Mouse (Mus musculus) forebrain, embryonic 14.5 days (tissue): ENCODE data around the gene Krt6a. TPM values are rescaled to one million over a fixed set of nuclear protein-coding genes. Genes with fewer than 3 reads are reported as not detected.

Experiments
- ATAC-seq: fragments of 200-750 bp; cut with Nextera tagmentation; 2 replicates; pipeline ENCODE4 v1.8.0; 2017; ENCODE audit warnings: mild to moderate bottlenecking, moderate library complexity
- DNase-seq: peaks from one replicate; pipeline ENCODE4 v3.0.0-alpha.2; 2015; ENCODE audit warnings: low spot score
- H3K27ac ChIP-seq: fragments of 300-500 bp; sonication (generic); 2 replicates; pipeline ENCODE4 v1.5.1; 2014; ENCODE audit warnings: low read depth, mild to moderate bottlenecking, control low read depth, low read length, moderate library complexity
- H3K27me3 ChIP-seq: fragments of 300-500 bp; sonication (generic); replicated peaks from 2 replicates; pipeline ENCODE4 v1.6.1; 2014; ENCODE audit warnings: low read length, control low read depth, mixed read lengths; ENCODE audit not compliant: control insufficient read depth, insufficient read depth
- H3K36me3 ChIP-seq: fragments of 300-500 bp; sonication (generic); 2 replicates; pipeline ENCODE4 v1.6.1; 2014; ENCODE audit warnings: low read length, control low read depth; ENCODE audit not compliant: control insufficient read depth, insufficient read depth
- H3K4me1 ChIP-seq: fragments of 300-500 bp; sonication (generic); 2 replicates; pipeline ENCODE4 v1.6.1; 2014; ENCODE audit warnings: antibody characterized with exemption, low read length, control low read depth; ENCODE audit not compliant: control insufficient read depth, insufficient read depth
- H3K4me2 ChIP-seq: fragments of 300-500 bp; sonication (generic); 2 replicates; pipeline ENCODE4 v1.6.1; 2014; ENCODE audit warnings: mild to moderate bottlenecking, control low read depth, low read length
- H3K4me3 ChIP-seq: fragments of 300-500 bp; sonication (generic); 2 replicates; pipeline ENCODE4 v1.5.1; 2014; ENCODE audit warnings: low read depth, low read length, control low read depth
- H3K9ac ChIP-seq: fragments of 300-500 bp; sonication (generic); 2 replicates; pipeline ENCODE4 v1.6.1; 2014; ENCODE audit warnings: mild to moderate bottlenecking, low read length, control low read depth, moderate library complexity
- H3K9me3 ChIP-seq: fragments of 300-500 bp; sonication (generic); replicated peaks from 2 replicates; pipeline ENCODE4 v1.6.1; 2016; ENCODE audit warnings: low read length, control low read depth, mixed read lengths; ENCODE audit not compliant: control insufficient read depth
- WGBS: fragments of 180-500 bp; shearing (Covaris S2); extraction: QIAGEN DNeasy Blood & Tissue Kit; methylation state at CpG from one replicate; pipeline ENCODE4 v1.1.7; 2014; 5-methylcytosine and 5-hydroxymethylcytosine counted together
- polyA plus RNA-seq: library from polyadenylated mRNA; unstranded; fragments of >200 nt; fragmentation: Nextera tagmentation; extraction: Ambion mirVana; gene quantifications from 2 replicates; pipeline ENCODE4 v1.2.1, GENCODE M21; 2014

Gene Krt6a
- polyA plus RNA-seq, result not detected in 2 replicates

DNA sequence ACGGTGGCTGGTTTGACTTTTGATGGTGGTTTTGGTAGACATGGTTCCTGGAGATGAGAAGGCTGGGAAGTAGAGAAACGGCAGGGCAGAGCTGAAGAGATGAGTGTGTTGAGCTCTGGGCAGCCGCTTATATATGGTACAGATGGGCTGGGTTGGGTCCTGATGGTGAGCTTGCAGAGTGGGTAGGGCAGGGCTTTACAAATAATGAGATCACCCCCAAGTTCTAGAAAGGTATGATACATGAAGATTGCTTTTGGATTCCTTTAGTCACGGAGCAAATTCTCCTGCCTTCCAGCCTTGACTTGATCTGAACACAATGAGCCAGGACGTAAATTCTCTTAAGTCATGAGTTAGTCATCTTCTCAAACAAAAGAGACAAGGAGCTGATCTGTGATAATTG, at the start of gene Krt6a:
TSS of gene Krt6a (minus strand) at position 101 of the 400 bp plus-strand sequence.
- Histone ChIP-seq H3K9ac (no peak within 1 kb of the TSS), H3K4me2 (no peak within 1 kb of the TSS), H3K9me3 (no peaks in the 10 kb centered on the region), H3K4me1 (no peaks in the 10 kb centered on the region), H3K4me3 (no peak within 1 kb of the TSS), H3K36me3 (no peaks in the 10 kb centered on the region), H3K27me3 (no peaks in the 10 kb centered on the region), H3K27ac (no peak within 1 kb of the TSS)
- DNase-seq (no peak), ATAC-seq (no peak)
- 80% methylated on average over 5 of the region's 5 CpGs for whole genome bisulfite sequencing

DNA sequence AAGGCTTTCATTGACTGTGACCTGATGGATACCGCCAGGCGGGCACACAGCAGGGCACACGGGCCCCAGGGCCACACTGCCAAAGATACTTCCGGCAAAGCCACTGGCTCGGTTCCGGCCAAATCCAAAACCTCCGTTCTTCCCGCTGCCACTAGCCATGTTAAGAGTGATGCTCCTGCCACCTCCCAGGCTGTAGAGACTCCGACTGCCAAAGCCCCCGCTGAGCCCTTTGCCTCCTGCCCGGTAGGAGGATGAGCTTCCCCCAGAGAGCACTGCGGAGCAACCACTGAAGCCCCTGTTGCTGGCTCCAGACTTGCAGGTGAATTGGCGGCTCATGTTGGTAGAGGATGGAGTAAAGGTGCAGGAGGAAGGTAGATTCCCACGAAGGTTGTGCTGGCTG, 48.6 kb upstream of the Krt6a start, which contains the start of gene Krt71:
TSS of gene Krt71 (minus strand) at position 399 of the 400 bp plus-strand sequence.
- no peaks in the 10 kb centered on the region for H3K36me3 ChIP-seq
- no peak for DNase-seq
- no peak within 1 kb of the TSS for H3K9ac ChIP-seq
- H3K27me3 ChIP-seq, result no peaks in the 10 kb centered on the region
- H3K9me3 ChIP-seq, result no peaks in the 10 kb centered on the region
- H3K4me3 ChIP-seq, result no peak within 1 kb of the TSS
- H3K4me1 ChIP-seq, result no peaks in the 10 kb centered on the region
- no peak for ATAC-seq
- H3K27ac ChIP-seq, result no peak within 1 kb of the TSS
- H3K4me2 ChIP-seq, result no peak within 1 kb of the TSS
- WGBS, result 61% methylated on average over 14 of the region's 14 CpGs

DNA sequence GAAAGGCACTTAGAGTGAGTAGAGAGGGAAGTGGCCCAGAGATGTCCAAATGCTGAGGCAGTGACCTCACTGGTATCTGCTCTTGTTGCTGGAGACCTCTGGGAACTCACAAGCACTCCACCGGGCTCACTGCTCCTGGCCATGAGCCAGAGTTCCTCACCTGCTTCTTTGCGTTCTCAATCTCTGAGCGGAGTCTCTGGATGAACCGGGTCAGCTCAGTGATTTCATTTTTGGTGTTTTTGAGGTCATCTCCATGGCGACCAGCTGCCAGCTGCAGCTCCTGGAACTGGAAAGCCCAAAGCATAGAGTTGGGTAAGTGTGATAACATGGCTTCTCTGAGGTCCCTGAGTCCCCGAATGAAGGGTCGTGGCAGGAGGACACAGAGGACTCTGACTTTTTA, 43.7 kb upstream of the Krt6a start:
- DNase-seq (no peak), ATAC-seq (no peak)
- Histone ChIP-seq H3K4me3 (no peak overlapping the region), H3K36me3 (no peaks in the 10 kb centered on the region), H3K4me2 (no peak overlapping the region), H3K27ac (no peak overlapping the region), H3K4me1 (no peaks in the 10 kb centered on the region), H3K9me3 (no peaks in the 10 kb centered on the region), H3K9ac (no peak overlapping the region), H3K27me3 (no peaks in the 10 kb centered on the region)
- 79% methylated on average over 7 of the region's 7 CpGs for WGBS

DNA sequence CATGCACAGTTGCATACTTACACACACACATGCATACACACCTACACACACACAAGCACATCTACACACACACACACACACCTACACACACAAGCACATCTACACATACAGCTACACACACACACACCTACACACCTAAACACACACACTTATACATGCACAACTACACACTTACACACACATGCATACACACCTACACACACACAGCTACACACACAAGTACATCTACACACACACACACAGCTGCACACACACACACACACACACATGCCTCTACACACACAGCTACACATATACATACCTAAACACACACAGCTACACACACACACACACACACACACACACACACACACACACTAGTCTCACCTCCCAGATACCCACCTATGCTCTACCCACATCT, 36.5 kb upstream of the Krt6a start:
- DNase-seq (no peak), ATAC-seq (no peak)
- Histone ChIP-seq H3K4me2 (no peak overlapping the region), H3K36me3 (no peaks in the 10 kb centered on the region), H3K9me3 (no peaks in the 10 kb centered on the region), H3K9ac (no peak overlapping the region), H3K27ac (no peak overlapping the region), H3K4me3 (no peak overlapping the region), H3K27me3 (no peaks in the 10 kb centered on the region), H3K4me1 (no peaks in the 10 kb centered on the region)

DNA sequence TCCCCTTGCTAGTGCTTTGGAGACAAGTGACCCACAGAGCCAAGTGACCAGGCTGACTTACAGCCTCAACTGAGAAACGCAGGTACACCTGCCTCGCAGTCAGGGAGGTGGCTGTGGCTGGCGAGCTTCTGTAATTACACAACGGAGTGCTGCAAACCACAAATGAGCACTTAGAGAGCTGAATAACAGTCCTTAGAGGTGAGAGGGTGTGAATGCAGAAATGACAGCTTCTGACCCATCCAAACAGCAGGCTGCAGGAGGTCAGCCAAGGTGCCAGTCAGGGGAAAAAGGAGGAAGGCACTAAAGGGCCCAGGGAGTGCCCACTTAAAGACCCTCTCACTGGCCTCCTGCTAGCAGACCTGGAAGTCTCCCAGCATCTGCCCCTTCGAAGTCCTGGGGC, 30.6 kb upstream of the Krt6a start:
- Histone ChIP-seq H3K4me3 (no peak overlapping the region), H3K27ac (no peak overlapping the region), H3K4me1 (no peaks in the 10 kb centered on the region), H3K9ac (no peak overlapping the region), H3K36me3 (no peaks in the 10 kb centered on the region), H3K4me2 (no peak overlapping the region), H3K9me3 (no peaks in the 10 kb centered on the region), H3K27me3 (no peaks in the 10 kb centered on the region)
- no peak for ATAC-seq
- 76% methylated on average over 5 of the region's 5 CpGs for WGBS
- DNase-seq, result no peak

DNA sequence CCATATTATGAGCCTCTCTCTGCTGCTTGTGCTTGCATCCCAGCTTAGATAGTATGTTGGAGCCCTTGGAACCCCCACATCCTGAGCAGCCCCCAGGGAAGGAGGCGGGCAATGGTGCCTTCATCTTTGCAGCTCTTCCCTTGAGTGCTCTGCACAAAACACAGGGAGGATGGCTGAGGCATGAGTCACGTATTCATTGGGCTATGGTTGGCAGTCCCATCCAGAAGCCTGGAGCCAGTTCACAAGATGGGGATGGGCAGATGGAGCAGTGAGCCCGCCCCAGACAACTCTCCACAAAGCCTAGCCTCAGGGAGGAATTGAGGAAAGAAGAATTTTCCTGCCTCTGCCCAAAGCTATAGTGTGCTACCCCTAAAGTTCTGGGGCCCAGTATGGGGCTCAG, 21.7 kb upstream of the Krt6a start:
- H3K27ac ChIP-seq, result no peak overlapping the region
- no peak overlapping the region for H3K4me3 ChIP-seq
- no peaks in the 10 kb centered on the region for H3K9me3 ChIP-seq
- ATAC-seq (no peak), DNase-seq (no peak)
- H3K27me3 ChIP-seq, result no peaks in the 10 kb centered on the region
- no peaks in the 10 kb centered on the region for H3K36me3 ChIP-seq
- WGBS, result 74% methylated on average over 3 of the region's 3 CpGs
- H3K4me2 ChIP-seq, result no peak overlapping the region
- H3K9ac ChIP-seq, result no peak overlapping the region
- no peaks in the 10 kb centered on the region for H3K4me1 ChIP-seq

DNA sequence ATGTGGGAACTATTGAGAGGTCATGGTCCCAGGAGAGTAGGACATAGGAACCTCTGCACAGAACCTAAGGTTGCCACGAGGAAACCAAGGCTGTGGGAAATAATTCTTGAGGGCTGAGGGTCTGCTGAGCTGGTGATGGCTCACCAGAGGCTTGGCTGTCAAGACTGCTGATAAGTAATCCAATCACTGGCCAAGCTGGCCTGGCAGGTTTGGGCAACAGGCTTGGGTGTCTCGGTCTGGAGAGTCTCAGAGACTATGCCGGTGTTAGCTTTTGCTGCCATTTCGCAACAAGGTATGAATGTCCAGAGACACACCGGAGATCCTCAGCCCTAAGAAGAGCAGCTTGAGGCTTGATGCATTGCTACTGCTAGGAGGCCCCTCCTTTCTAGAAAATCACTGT, 20.2 kb upstream of the Krt6a start:
- no peak overlapping the region for H3K4me3 ChIP-seq
- DNase-seq, result no peak
- H3K27me3 ChIP-seq, result no peaks in the 10 kb centered on the region
- no peaks in the 10 kb centered on the region for H3K36me3 ChIP-seq
- no peak overlapping the region for H3K4me2 ChIP-seq
- WGBS, result 93% methylated on average over 5 of the region's 5 CpGs
- H3K9me3 ChIP-seq, result no peaks in the 10 kb centered on the region
- ATAC-seq, result no peak
- H3K27ac ChIP-seq, result no peak overlapping the region
- no peak overlapping the region for H3K9ac ChIP-seq
- no peaks in the 10 kb centered on the region for H3K4me1 ChIP-seq

DNA sequence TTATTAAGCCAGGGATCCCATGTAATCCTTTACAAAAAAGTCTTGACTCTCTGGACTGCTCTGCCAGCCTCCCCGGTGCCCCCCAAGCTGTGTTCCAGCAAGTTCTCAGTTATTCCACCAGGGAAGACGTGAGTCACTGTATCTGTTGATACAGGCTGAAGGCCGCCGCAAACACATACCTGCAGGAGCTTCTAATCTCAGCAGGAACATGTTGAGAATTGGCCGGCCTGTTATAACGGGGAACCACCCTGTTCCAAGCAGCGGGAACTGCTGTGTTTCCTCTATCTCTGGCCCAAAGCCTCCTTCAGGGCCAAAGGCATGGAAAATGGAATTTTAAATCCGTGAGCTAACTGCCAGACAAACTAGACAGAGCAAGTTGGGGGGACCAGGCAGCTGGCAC, 19.6 kb upstream of the Krt6a start:
- Histone ChIP-seq H3K4me2 (no peak overlapping the region), H3K27me3 (no peaks in the 10 kb centered on the region), H3K27ac (no peak overlapping the region), H3K4me3 (no peak overlapping the region), H3K36me3 (no peaks in the 10 kb centered on the region), H3K4me1 (no peaks in the 10 kb centered on the region), H3K9ac (no peak overlapping the region), H3K9me3 (no peaks in the 10 kb centered on the region)
- WGBS, result 74% methylated on average over 8 of the region's 8 CpGs
- ATAC-seq, result no peak
- no peak for DNase-seq

DNA sequence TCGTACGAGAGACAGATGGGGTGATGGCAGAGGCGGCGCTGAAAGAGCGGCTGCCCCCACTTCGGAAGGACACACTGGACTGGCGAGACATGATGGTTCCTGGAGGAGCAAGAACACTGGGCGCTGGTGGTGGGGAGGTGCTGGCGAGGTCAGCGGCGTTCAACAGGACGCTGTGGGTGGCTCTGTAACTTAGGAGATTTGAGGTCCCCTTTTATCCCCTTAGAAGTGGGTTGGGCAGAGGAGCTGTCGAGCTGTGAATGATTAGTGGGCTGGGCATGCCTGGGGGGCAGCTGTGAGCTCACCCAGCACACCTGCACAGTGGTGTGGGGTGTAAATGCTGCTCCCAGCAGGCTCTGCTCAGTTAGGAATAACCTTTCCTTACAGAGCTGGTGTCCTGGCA, 18.6 kb upstream of the Krt6a start, which contains the start of gene Krt5:
TSS of gene Krt5 (minus strand) at position 179 of the 400 bp plus-strand sequence.
- H3K4me2 ChIP-seq, result no peak within 1 kb of the TSS
- no peaks in the 10 kb centered on the region for H3K36me3 ChIP-seq
- H3K4me3 ChIP-seq, result no peak within 1 kb of the TSS
- no peak within 1 kb of the TSS for H3K27ac ChIP-seq
- H3K9me3 ChIP-seq, result no peaks in the 10 kb centered on the region
- no peak for ATAC-seq
- no peaks in the 10 kb centered on the region for H3K4me1 ChIP-seq
- 84% methylated on average over 13 of the region's 13 CpGs for WGBS
- no peaks in the 10 kb centered on the region for H3K27me3 ChIP-seq
- no peak for DNase-seq
- no peak within 1 kb of the TSS for H3K9ac ChIP-seq
